Mouse (Mus musculus) olfactory bulb, adult 2 months (tissue): ENCODE results near the gene Rhou.

Experiments
- CTCF ChIP-seq: fragments of 200-500 bp; IDR thresholded peaks from 2 replicates; pipeline ENCODE4 v1.5.1; 2012; ENCODE audit warnings: low read depth, mild to moderate bottlenecking, low read length, moderate library complexity; ENCODE audit not compliant: insufficient read depth
- POLR2A ChIP-seq: fragments of 200-500 bp; IDR thresholded peaks from 2 replicates; pipeline ENCODE4 v1.6.1; 2012; ENCODE audit warnings: mild to moderate bottlenecking, low read depth, low read length, moderate library complexity; ENCODE audit not compliant: insufficient read depth

GRCm38 (mm10) chr8:123643330-123644051 is 10.2 kb upstream of the Rhou start:
- TF ChIP-seq CTCF (peak; percentile 42; the same call in 1 of the 2 replicates), POLR2A (no peak)
